ENCODE assay signal across 21 mouse cellular contexts in the genomic region with DNA sequence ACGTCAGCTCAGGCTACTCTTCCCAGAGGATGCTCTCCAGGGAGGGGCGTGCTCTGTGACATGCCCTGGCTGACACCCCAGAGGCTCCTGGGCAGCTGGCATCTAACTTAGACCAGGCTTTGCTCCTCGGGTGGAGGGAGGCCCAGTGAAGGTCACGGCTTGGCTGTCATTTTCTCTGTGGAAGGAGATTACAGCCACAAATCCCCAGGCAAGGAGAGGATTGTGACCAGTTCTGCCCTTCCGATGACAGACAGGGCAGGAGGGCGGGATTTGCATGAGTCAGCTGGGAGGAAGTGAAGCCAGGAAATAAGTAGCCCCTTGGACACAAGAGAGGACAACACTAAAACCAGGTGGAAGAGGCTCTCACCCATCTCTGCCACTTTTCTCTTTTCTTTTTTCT. TPM values are rescaled to one million over a fixed set of nuclear protein-coding genes. Genes with fewer than 3 reads are reported as not detected.
DNase-seq lines count a peak whose midpoint lies in the region; ATAC-seq lines count a peak whose summit lies in the region.
"Had no signal": no experiment of that assay in that cellular context is flagged by ENCODE, and none has a peak within 500 bp of the region (broad histone marks: within the 10 kb centered on the region; RNA-seq: fewer than 3 reads in every experiment).

No protein-coding gene starts in this region.

- WGBS in forebrain, embryonic 13.5 days = 51% methylated on average over 6 of the region's 6 CpGs
- WGBS in forebrain, embryonic 11.5 days = 51% methylated on average over 6 of the region's 6 CpGs
- 37% methylated on average over 6 of the region's 6 CpGs for WGBS in kidney, embryonic 15.5 days

- ATAC-seq in forebrain, embryonic 13.5 days = no peak
- no peak for ATAC-seq in forebrain, embryonic 11.5 days (replicated peaks; ENCODE audit: low FRiP score)
- no peak for ATAC-seq in kidney, embryonic 15.5 days (replicated peaks; ENCODE audit: low FRiP score)
- ATAC-seq: forebrain, embryonic 14.5 days had no signal

- H3K9ac ChIP-seq in forebrain, embryonic 13.5 days = 0 out of 2 replicates have a peak overlapping the region, but pooled peaks have one; percentile 21
- H3K9ac ChIP-seq in forebrain, embryonic 11.5 days (ENCODE audit: low read length) = no peak overlapping the region
- H3K9ac ChIP-seq in kidney, embryonic 15.5 days = no peak overlapping the region
- H3K9ac ChIP-seq: embryonic facial prominence, embryonic 12.5 days; limb, embryonic 12.5 days; liver, embryonic 15.5 days; neural tube, embryonic 15.5 days had no signal

- no peak overlapping the region for H3K27ac ChIP-seq in forebrain, embryonic 13.5 days
- no peak overlapping the region for H3K27ac ChIP-seq in forebrain, embryonic 11.5 days (ENCODE audit: low read depth, low read length)
- 0 out of 2 replicates have a peak overlapping the region, but pooled peaks have one; percentile 7 for H3K27ac ChIP-seq in kidney, embryonic 15.5 days
- H3K27ac ChIP-seq: embryonic facial prominence, embryonic 12.5 days; limb, embryonic 12.5 days; liver, embryonic 15.5 days; neural tube, embryonic 15.5 days had no signal

- no peak for DNase-seq in forebrain, embryonic 11.5 days (ENCODE audit: low spot score)
- DNase-seq in kidney, postnatal 10 days = no peak
- DNase-seq in heart, postnatal 4 days = peak; percentile 51
- DNase-seq in retina, postnatal 7 days (ENCODE audit: low read depth, low spot score) = peak; percentile 89
- no peak for DNase-seq in thymus, postnatal 36 days
- DNase-seq in embryo, embryonic 10.5 days (ENCODE audit: low spot score) = no peak
- DNase-seq: cerebellum, postnatal 14 days; kidney, adult 11 months; lung, postnatal 14 days; thymus, adult 2 months had no signal

- H3K4me3 ChIP-seq in forebrain, embryonic 13.5 days = no peak overlapping the region
- no peak overlapping the region for H3K4me3 ChIP-seq in forebrain, embryonic 11.5 days (ENCODE audit: low read depth, low read length)
- H3K4me3 ChIP-seq in kidney, embryonic 15.5 days (replicated peaks) = no peak overlapping the region
- H3K4me3 ChIP-seq: embryonic facial prominence, embryonic 12.5 days; limb, embryonic 12.5 days; liver, embryonic 15.5 days; neural tube, embryonic 15.5 days had no signal

- H3K4me1 ChIP-seq in forebrain, embryonic 13.5 days = no peaks in the 10 kb centered on the region
- 0 out of 2 replicates have a peak, but pooled peaks cover 2% of the 10 kb centered on the region for H3K4me1 ChIP-seq in forebrain, embryonic 11.5 days (replicated peaks; ENCODE audit: control insufficient read depth, insufficient read depth, low read length)
- H3K4me1 ChIP-seq in kidney, embryonic 15.5 days = peaks cover 11% of the 10 kb centered on the region; the same call in 1 of the 2 replicates
- H3K4me1 ChIP-seq: limb, embryonic 12.5 days; liver, embryonic 15.5 days; neural tube, embryonic 15.5 days had no signal

- no peak overlapping the region for H3K4me2 ChIP-seq in forebrain, embryonic 13.5 days
- H3K4me2 ChIP-seq in forebrain, embryonic 11.5 days (ENCODE audit: low read depth, low read length, severe bottlenecking) = no peak overlapping the region
- no peak overlapping the region for H3K4me2 ChIP-seq in kidney, embryonic 15.5 days
- H3K4me2 ChIP-seq: embryonic facial prominence, embryonic 12.5 days; limb, embryonic 12.5 days; liver, embryonic 15.5 days; neural tube, embryonic 15.5 days had no signal

- H3K9me3 ChIP-seq in forebrain, embryonic 13.5 days (replicated peaks) = peaks cover 7% of the 10 kb centered on the region; the same call in 1 of the 2 replicates
- no peaks in the 10 kb centered on the region for H3K9me3 ChIP-seq in forebrain, embryonic 11.5 days (ENCODE audit: control insufficient read depth, low read length)
- H3K9me3 ChIP-seq in kidney, embryonic 15.5 days (replicated peaks) = no peaks in the 10 kb centered on the region; the same call in 1 of the 2 replicates
- H3K9me3 ChIP-seq: embryonic facial prominence, embryonic 12.5 days; liver, embryonic 15.5 days; neural tube, embryonic 15.5 days had no signal

- no peaks in the 10 kb centered on the region for H3K36me3 ChIP-seq in forebrain, embryonic 13.5 days (ENCODE audit: poor library complexity, severe bottlenecking)
- no peaks in the 10 kb centered on the region for H3K36me3 ChIP-seq in forebrain, embryonic 11.5 days (ENCODE audit: control insufficient read depth, insufficient read depth, low read length)
- H3K36me3 ChIP-seq in kidney, embryonic 15.5 days = no peaks in the 10 kb centered on the region
- H3K36me3 ChIP-seq: embryonic facial prominence, embryonic 12.5 days; limb, embryonic 12.5 days; liver, embryonic 15.5 days; neural tube, embryonic 15.5 days had no signal

- no peaks in the 10 kb centered on the region for H3K27me3 ChIP-seq in forebrain, embryonic 13.5 days
- no peaks in the 10 kb centered on the region for H3K27me3 ChIP-seq in forebrain, embryonic 11.5 days (ENCODE audit: control insufficient read depth, insufficient read depth, low read length)
- no peaks in the 10 kb centered on the region for H3K27me3 ChIP-seq in kidney, embryonic 15.5 days
- H3K27me3 ChIP-seq: embryonic facial prominence, embryonic 12.5 days; limb, embryonic 12.5 days; liver, embryonic 15.5 days had no signal

RNA-seq across cellular contexts. Expression of a gene that starts 2.1 kb away (rescaled TPM):
- polyA plus RNA-seq in forebrain, embryonic 13.5 days (2015; fragmentation: Nextera tagmentation; extraction: Ambion mirVana) = not detected in 2 replicates
- not detected in 2 replicates for polyA plus RNA-seq in forebrain, embryonic 11.5 days (2014; fragmentation: Nextera tagmentation; extraction: Ambion mirVana)
- 0.08 TPM in 1 of 2 replicates, not detected in the other for polyA plus RNA-seq in kidney, embryonic 15.5 days (2015; fragmentation: Nextera tagmentation; extraction: Ambion mirVana)
- not detected for total RNA-seq in heart, postnatal 4 days (2021)
- total RNA-seq: gastrocnemius, adult 18-20 months; left cerebral cortex, adult 18-20 months; monocyte, adult 5-6 weeks had no signal
- polyA plus RNA-seq: forebrain, embryonic 14.5 days; hindbrain, embryonic 11.5 days; limb, embryonic 12.5 days; liver, embryonic 15.5 days; neural tube, embryonic 15.5 days had no signal

RNA-seq across cellular contexts. Expression of a gene that starts 21.8 kb away (rescaled TPM):
- 51.3 and 53.5 TPM in 2 replicates for polyA plus RNA-seq in forebrain, embryonic 13.5 days (2015; fragmentation: Nextera tagmentation; extraction: Ambion mirVana)
- 62.3 and 65.3 TPM in 2 replicates for polyA plus RNA-seq in forebrain, embryonic 11.5 days (2014; fragmentation: Nextera tagmentation; extraction: Ambion mirVana)
- polyA plus RNA-seq in kidney, embryonic 15.5 days (2015; fragmentation: Nextera tagmentation; extraction: Ambion mirVana) = 59.3 and 59.7 TPM in 2 replicates
- total RNA-seq in heart, postnatal 4 days (2021) = 10 to 100 TPM; 23.5 to 26.2 TPM

RNA-seq across cellular contexts. Expression of a gene that starts 54.0 kb away (rescaled TPM):
- polyA plus RNA-seq in forebrain, embryonic 13.5 days (2015; fragmentation: Nextera tagmentation; extraction: Ambion mirVana) = 5.2 and 5.8 TPM in 2 replicates
- polyA plus RNA-seq in forebrain, embryonic 11.5 days (2014; fragmentation: Nextera tagmentation; extraction: Ambion mirVana) = 6.8 and 7.2 TPM in 2 replicates
- 4.2 and 4.9 TPM in 2 replicates for polyA plus RNA-seq in kidney, embryonic 15.5 days (2015; fragmentation: Nextera tagmentation; extraction: Ambion mirVana)
- 10 to 100 TPM; 11.8 to 14.0 TPM for total RNA-seq in heart, postnatal 4 days (2021)

Comparison
In these comparisons a context has a peak if more than half of its experiments do, and no peak if none do; other contexts are left out.
1. DNase-seq: peak in heart, postnatal 4 days (single experiment) and retina, postnatal 7 days (single experiment); none in forebrain, embryonic 11.5 days (single experiment), kidney, postnatal 10 days (single experiment), thymus, postnatal 36 days (0 of 2) and embryo, embryonic 10.5 days (single experiment).